In genomic region chr8:118350136-118350535, GRCm38 (mm10) we compare ENCODE assay signal across 20 mouse cellular contexts.
DNase-seq lines count a peak whose midpoint lies in the region; TF ChIP-seq lines count a peak whose summit lies in the region.
"Had no signal": no experiment of that assay in that cellular context is flagged by ENCODE, and none has a peak within 500 bp of the region (broad histone marks: within the 10 kb centered on the region; RNA-seq: fewer than 3 reads in every experiment).

No protein-coding gene starts in this region.

- peaks cover 2% of the 10 kb centered on the region for H3K79me3 ChIP-seq in C2C12 (ENCODE audit: low read depth)

- no peaks in the 10 kb centered on the region for H3K36me3 ChIP-seq in C2C12 (ENCODE audit: control insufficient read depth, insufficient read depth)
- H3K36me3 ChIP-seq: G1E; hindbrain, embryonic 13.5 days; limb, embryonic 12.5 days; liver, embryonic 15.5 days; midbrain, embryonic 12.5 days had no signal

- peaks cover 14% of the 10 kb centered on the region for H3K79me2 ChIP-seq in C2C12 (ENCODE audit: control insufficient read depth, insufficient read depth)

- H3ac ChIP-seq in C2C12 (ENCODE audit: control insufficient read depth, insufficient read length, low read depth) = no peak overlapping the region

- TF ChIP-seq CTCF in C2C12 (IDR thresholded peaks at IDR 0.05; ENCODE audit: control insufficient read depth, insufficient read depth, insufficient read length) = no peak

- H3K27me3 ChIP-seq in C2C12 (ENCODE audit: control insufficient read depth, insufficient read depth, insufficient read length) = no peaks in the 10 kb centered on the region
- H3K27me3 ChIP-seq: forebrain, embryonic 13.5 days; hindbrain, embryonic 13.5 days; limb, embryonic 12.5 days; liver, embryonic 15.5 days; midbrain, embryonic 12.5 days had no signal

- DNase-seq in heart, adult 11 months = peak; percentile 97
- DNase-seq in heart, postnatal 36 days = no peak
- DNase-seq in 3134 (ENCODE audit: extremely low read depth, insufficient read length, low spot score) = peak; percentile 37
- peak; percentile 6 for DNase-seq in heart, postnatal 25 days (ENCODE audit: low spot score)
- no peak for DNase-seq in thymus, postnatal 10 days (ENCODE audit: low spot score in 2 of 2)
- no peak for DNase-seq in kidney, postnatal 25 days
- DNase-seq: adrenal gland, adult 8-10 months; cerebellum, adult 9-10 months; cerebellum, postnatal 36 days; kidney, adult 9 months; lung, postnatal 36 days had no signal

- intact Hi-C loops in heart, postnatal 36 days (cut with DNase I) = loop anchor here (2.0 to 5.0 kb wide), 2 partner anchors 45 to 82 kb away; no protein-coding TSS in a partner anchor
- intact Hi-C loops in heart, postnatal 25 days (cut with DNase I) = loop anchor here (5.0 kb wide), 2 partner anchors 42 to 82 kb away; no protein-coding TSS in a partner anchor

- no peak overlapping the region for H3K4me3 ChIP-seq in C2C12 (ENCODE audit: insufficient read depth, poor library complexity, severe bottlenecking)
- H3K4me3 ChIP-seq: forebrain, embryonic 13.5 days; hindbrain, embryonic 13.5 days; layer of hippocampus, adult 2 months; left cerebral cortex, adult 2 months; limb, embryonic 12.5 days; liver, embryonic 15.5 days; midbrain, embryonic 12.5 days had no signal

TF ChIP-seq in C2C12, 6 proteins besides CTCF, POLR2A, EP300 and RAD21:
- TF ChIP-seq MYOG (IDR thresholded peaks at IDR 0.05; ENCODE audit: control insufficient read depth, extremely low read depth, insufficient read length) (no peak), USF1 (IDR thresholded peaks at IDR 0.05; ENCODE audit: low read depth) (no peak), MAX (IDR thresholded peaks at IDR 0.05) (no peak), MYOD1 (IDR thresholded peaks at IDR 0.05; ENCODE audit: control insufficient read depth, insufficient read length, low read depth) (peak; percentile 46), FOSL1 (IDR thresholded peaks at IDR 0.05; ENCODE audit: insufficient read depth, low read length, poor library complexity, severe bottlenecking) (no peak), CEBPB (IDR thresholded peaks at IDR 0.05; ENCODE audit: low read depth) (no peak)

Comparison
In these comparisons a context has a peak if more than half of its experiments do, and no peak if none do; other contexts are left out.
1. DNase-seq: peak in heart, adult 11 months (single experiment), 3134 (single experiment) and heart, postnatal 25 days (single experiment); none in heart, postnatal 36 days (0 of 2), thymus, postnatal 10 days (0 of 2) and kidney, postnatal 25 days (0 of 2).